Mouse (Mus musculus) adrenal gland, postnatal 10 days (tissue): ENCODE measurements around the gene Abhd13. TPM values are rescaled to one million over a fixed set of nuclear protein-coding genes. Genes with fewer than 3 reads are reported as not detected.

Experiments used
- DNase-seq: peaks from one replicate; pipeline ENCODE4 v3.0.0; 2021; ENCODE audit warnings: mixed read lengths
- total RNA-seq, 2 experiments: library from RNA; stranded (reverse); gene quantifications; 2 replicates each; pipeline ENCODE4 v1.2.3; 2021

Abhd13 gene
- total RNA-seq, 2 experiments from 2014 or later = 17.9 to 18.1 TPM

DNA sequence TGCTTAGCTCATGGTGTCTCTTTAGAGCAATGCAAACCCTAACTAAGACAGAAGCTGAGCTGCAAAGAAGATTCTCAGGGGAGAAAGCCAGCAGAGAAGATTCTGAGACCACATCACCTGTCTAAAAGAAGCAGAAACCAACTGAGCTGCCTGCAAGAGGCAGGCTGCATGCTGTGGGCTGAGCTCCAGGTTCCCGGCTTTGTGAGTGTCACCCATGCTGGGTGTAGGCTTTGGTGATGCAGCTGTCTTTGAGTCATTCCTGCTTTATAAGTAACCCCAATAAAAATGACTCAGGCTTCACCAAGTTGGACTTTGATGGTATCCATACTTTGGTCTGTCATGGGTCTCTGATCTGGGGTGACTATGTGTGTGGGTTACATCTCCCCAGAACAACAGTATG, 38.7 kb downstream of the Abhd13 start:
- DNase-seq = no peak

DNA sequence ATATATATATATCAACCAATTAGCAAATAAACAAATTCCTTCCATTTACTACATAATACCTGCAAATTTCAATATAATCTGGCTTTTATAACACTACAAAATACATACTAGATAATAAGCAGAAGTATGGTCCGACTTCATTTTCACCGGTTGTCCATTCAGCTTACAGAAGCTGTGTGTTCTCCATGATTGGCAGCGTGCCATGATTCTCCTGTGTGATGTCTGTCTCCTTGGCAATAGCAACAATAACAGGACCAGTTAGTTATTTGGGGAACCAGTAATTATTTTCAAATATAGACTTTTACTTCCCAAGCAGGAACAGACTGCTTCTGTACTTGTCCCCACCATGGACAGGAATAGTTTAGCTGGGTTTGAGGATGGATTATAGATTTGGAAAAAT, 39.7 kb downstream of the Abhd13 start:
- DNase-seq = peak; percentile 14

DNA sequence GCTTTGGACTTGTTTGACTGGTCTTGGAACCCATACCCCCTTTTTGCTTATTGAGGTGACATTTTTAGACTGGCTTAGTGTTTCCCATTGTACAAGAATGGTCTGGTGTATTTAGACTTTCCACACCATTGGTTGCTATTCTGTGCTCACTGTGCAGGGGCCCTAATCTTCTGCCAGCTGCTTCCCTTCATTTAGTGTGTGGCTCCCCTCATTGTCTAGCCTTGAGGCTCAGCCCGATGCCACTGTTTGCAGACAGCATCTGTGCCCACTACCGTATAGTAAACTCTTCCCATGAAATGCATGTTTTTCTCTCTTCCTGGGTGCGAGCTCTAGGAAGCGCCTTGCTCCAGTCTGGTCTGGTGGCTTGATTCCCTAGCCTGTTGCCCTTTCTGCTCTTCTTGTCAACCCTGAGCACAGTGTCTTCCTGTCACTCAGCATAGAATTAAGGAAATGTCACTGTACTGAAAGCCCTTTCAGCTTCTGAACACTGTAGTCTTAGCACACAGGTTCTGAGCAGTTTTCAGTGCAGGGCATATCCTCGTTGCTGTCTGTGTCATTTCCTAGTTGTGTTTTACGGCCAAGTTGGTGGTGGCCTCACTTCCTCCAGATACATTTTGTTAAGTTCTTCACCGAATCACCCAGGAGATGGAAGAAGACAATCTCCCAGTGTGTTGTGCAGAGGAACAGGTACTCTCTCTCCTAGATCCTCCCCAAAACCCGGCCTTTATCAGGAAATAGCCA, 53.0 kb downstream of the Abhd13 start:
- no peak for DNase-seq

DNA sequence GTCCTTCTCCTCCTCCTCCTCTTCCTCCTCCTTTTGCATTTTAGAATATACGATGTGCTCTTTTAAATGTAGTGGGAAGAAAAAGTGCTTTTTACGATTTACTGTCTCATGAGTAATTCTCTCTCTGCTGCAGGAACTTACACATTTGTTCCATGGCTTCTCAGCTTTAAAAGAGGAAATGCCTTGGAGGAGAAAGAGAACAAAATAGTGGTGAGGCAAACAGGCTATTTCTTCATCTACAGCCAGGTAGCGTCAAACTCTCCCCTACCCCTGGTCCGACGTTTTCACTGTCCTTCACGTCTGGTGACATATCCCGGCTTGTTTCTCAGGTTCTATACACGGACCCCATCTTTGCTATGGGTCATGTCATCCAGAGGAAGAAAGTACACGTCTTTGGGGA, 53.7 kb downstream of the Abhd13 start:
- DNase-seq = no peak

DNA sequence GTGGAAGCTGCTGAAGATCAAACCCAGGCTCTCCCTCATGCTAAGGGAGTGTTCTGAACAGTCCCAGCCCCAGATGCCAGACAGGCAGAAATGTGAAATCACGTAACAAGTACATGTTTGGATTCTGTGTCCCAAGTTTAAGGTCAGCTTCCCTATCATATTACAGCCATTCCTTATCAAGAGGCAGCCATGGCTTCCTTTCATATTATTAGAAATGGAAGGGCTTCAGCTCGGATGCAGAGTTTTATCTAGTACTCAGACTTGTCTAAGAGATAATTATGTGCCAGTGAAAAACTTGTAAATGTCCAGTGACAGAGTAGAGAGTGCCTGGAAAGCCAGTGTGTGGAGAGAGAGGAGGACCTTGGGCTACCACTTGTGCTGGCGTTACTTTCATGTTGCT, 63.4 kb downstream of the Abhd13 start:
- DNase-seq = no peak

Other genes with a start within 250 kb of the Abhd13 start
- 1 to 10 TPM; 8.8 to 9.8 TPM for gene Fam155a, start 206.5 kb upstream of the Abhd13 start, total RNA-seq
- not detected for gene Gm10217, start 113.5 kb upstream of the Abhd13 start, total RNA-seq
- gene Lig4, start within 50 bp of the Abhd13 start, total RNA-seq = 1 to 10 TPM; 4.9 to 5.0 TPM
- 1 to 10 TPM; 2.3 to 4.5 TPM for gene Tnfsf13b, start 28.8 kb downstream of the Abhd13 start, total RNA-seq
- under 1 TPM; 0.18 to 0.91 TPM for gene Myo16, start 176.2 kb downstream of the Abhd13 start, total RNA-seq